Mouse (Mus musculus) splenic B cell, adult 2 months (primary cell): ENCODE data around the gene Vhl.
"Not testable (repeated sequence)": the region's sequence is repeated elsewhere in the genome, so short reads cannot be mapped to it uniquely, and the experiment has no call there.

Experiments
- DNase-seq: peaks from one replicate; pipeline ENCODE4 v3.0.0-alpha.2; 2011; ENCODE audit warnings: low read depth, low spot score
- H3K27me3 ChIP-seq: 2 replicates; pipeline ENCODE4 v1.6.1; 2012; ENCODE audit warnings: mild to moderate bottlenecking, low read length, moderate library complexity, mixed read lengths; ENCODE audit not compliant: control insufficient read depth, poor library complexity, insufficient read depth, severe bottlenecking
- H3K36me3 ChIP-seq: 2 replicates; pipeline ENCODE4 v1.6.1; 2012; ENCODE audit warnings: mild to moderate bottlenecking, low read length, moderate library complexity, mixed read lengths; ENCODE audit not compliant: control insufficient read depth, poor library complexity, insufficient read depth, severe bottlenecking

The Vhl gene

GRCm38 (mm10) chr6:113661353-113662241 lies 37.8 kb downstream of the Vhl start:
- Histone ChIP-seq H3K27me3 (no peaks in the 10 kb centered on the region), H3K36me3 (no peaks in the 10 kb centered on the region)
- DNase-seq = peak; percentile 96

GRCm38 (mm10) chr6:113662964-113663700 lies 39.4 kb downstream of the Vhl start:
- Histone ChIP-seq H3K36me3 (peaks cover 3% of the 10 kb centered on the region; the same call in 1 of the 2 replicates), H3K27me3 (no peaks in the 10 kb centered on the region)
- peak; percentile 76 for DNase-seq

GRCm38 (mm10) chr6:113664305-113664704 lies 40.5 kb downstream of the Vhl start:
- Histone ChIP-seq H3K36me3 (peaks cover 3% of the 10 kb centered on the region), H3K27me3 (no peaks in the 10 kb centered on the region)
- peak; percentile 70 for DNase-seq

- no peak for DNase-seq
- Histone ChIP-seq H3K36me3 (peaks cover 11% of the 10 kb centered on the region), H3K27me3 (no peaks in the 10 kb centered on the region)
Observed at GRCm38 (mm10) chr6:113667611-113668122, 43.9 kb downstream of the Vhl start.

GRCm38 (mm10) chr6:113668287-113669154 lies 44.8 kb downstream of the Vhl start:
- Histone ChIP-seq H3K36me3 (peaks cover 18% of the 10 kb centered on the region), H3K27me3 (no peaks in the 10 kb centered on the region)
- DNase-seq = peak; percentile 82

GRCm38 (mm10) chr6:113669821-113670220 lies 46.1 kb downstream of the Vhl start:
- peak; percentile 87 for DNase-seq
- Histone ChIP-seq H3K27me3 (no peaks in the 10 kb centered on the region), H3K36me3 (peaks cover 22% of the 10 kb centered on the region)

- DNase-seq, H3K27me3 ChIP-seq: not testable (repeated sequence)
Observed at GRCm38 (mm10) chr6:113672029-113672428, 48.3 kb downstream of the Vhl start.

GRCm38 (mm10) chr6:113672989-113673388 lies 49.2 kb downstream of the Vhl start:
- no peak for DNase-seq
- Histone ChIP-seq H3K27me3 (no peaks in the 10 kb centered on the region), H3K36me3 (peaks cover 19% of the 10 kb centered on the region)

More at GRCm38 (mm10) chr6:113672029-113672428, 48.3 kb downstream of the Vhl start:
- H3K36me3 ChIP-seq = peaks cover 19% of the 10 kb centered on the region

- Histone ChIP-seq H3K36me3 (peaks cover 22% of the 10 kb centered on the region), H3K27me3 (no peaks in the 10 kb centered on the region)
- no peak for DNase-seq
Observed at GRCm38 (mm10) chr6:113675234-113675633, 51.5 kb downstream of the Vhl start.

GRCm38 (mm10) chr6:113675991-113676390 lies 52.2 kb downstream of the Vhl start:
- no peak for DNase-seq
- H3K27me3 ChIP-seq = no peaks in the 10 kb centered on the region
- H3K36me3 ChIP-seq = peaks cover 20% of the 10 kb centered on the region

- Histone ChIP-seq H3K36me3 (peaks cover 15% of the 10 kb centered on the region), H3K27me3 (no peaks in the 10 kb centered on the region)
- DNase-seq = peak; percentile 72
Observed at GRCm38 (mm10) chr6:113677070-113677734, 53.4 kb downstream of the Vhl start.

GRCm38 (mm10) chr6:113678246-113679012 lies 54.7 kb downstream of the Vhl start:
- no peaks in the 10 kb centered on the region for H3K27me3 ChIP-seq
- no peak for DNase-seq
- H3K36me3 ChIP-seq = peaks cover 7% of the 10 kb centered on the region

GRCm38 (mm10) chr6:113679993-113680566 lies 56.3 kb downstream of the Vhl start:
- Histone ChIP-seq H3K36me3 (peaks cover 8% of the 10 kb centered on the region), H3K27me3 (no peaks in the 10 kb centered on the region)
- no peak for DNase-seq
